Mouse (Mus musculus) lung, adult 2 months (tissue): ENCODE data around the gene Gm11562.

ENCODE experiments used
- CTCF ChIP-seq: fragments of 200-500 bp; IDR thresholded peaks from 2 replicates; pipeline ENCODE4 v1.5.1; 2011; ENCODE audit warnings: mild to moderate bottlenecking, low read length, control low read depth; ENCODE audit not compliant: insufficient read depth
- POLR2A ChIP-seq: fragments of 200-500 bp; IDR thresholded peaks from 2 replicates; pipeline ENCODE4 v1.6.1; 2011; ENCODE audit warnings: low read depth, mild to moderate bottlenecking, control low read depth, low read length, borderline replicate concordance; ENCODE audit errors: extremely low read depth

GRCm38 (mm10) chr11:99580636-99581035, 39.6 kb downstream of the Gm11562 start, which contains the start of gene Krtap1-5:
- TF ChIP-seq POLR2A (no peak), CTCF (no peak)
